Mouse (Mus musculus) midbrain, embryonic 16.5 days (tissue): ENCODE data around the gene Gga1. TPM values are rescaled to one million over a fixed set of nuclear protein-coding genes. Genes with fewer than 3 reads are reported as not detected.

Source experiments
- ATAC-seq: fragments of 200-750 bp; cut with Nextera tagmentation; 2 replicates; pipeline ENCODE4 v1.8.0; 2017; ENCODE audit warnings: moderate TSS enrichment
- H3K27ac ChIP-seq: fragments of 300-500 bp; sonication (generic); 2 replicates; pipeline ENCODE4 v1.5.1; 2014; ENCODE audit warnings: mild to moderate bottlenecking, low read length, mixed read lengths
- H3K27me3 ChIP-seq: fragments of 300-500 bp; sonication (generic); 2 replicates; pipeline ENCODE4 v1.6.1; 2014; ENCODE audit warnings: low read depth, low read length, mixed read lengths; ENCODE audit not compliant: control insufficient read depth, insufficient read depth
- H3K36me3 ChIP-seq: fragments of 300-500 bp; sonication (generic); 2 replicates; pipeline ENCODE4 v1.6.1; 2014; ENCODE audit warnings: mild to moderate bottlenecking, low read length, moderate library complexity, mixed read lengths; ENCODE audit not compliant: control insufficient read depth, insufficient read depth
- H3K4me1 ChIP-seq: fragments of 300-500 bp; sonication (generic); 2 replicates; pipeline ENCODE4 v1.6.1; 2014; ENCODE audit warnings: mild to moderate bottlenecking, low read length, mixed read lengths; ENCODE audit not compliant: control insufficient read depth, insufficient read depth
- H3K4me2 ChIP-seq: fragments of 300-500 bp; sonication (generic); 2 replicates; pipeline ENCODE4 v1.6.1; 2014; ENCODE audit warnings: mild to moderate bottlenecking, low read length, mixed read lengths
- H3K4me3 ChIP-seq: fragments of 300-500 bp; sonication (generic); 2 replicates; pipeline ENCODE4 v1.5.1; 2014; ENCODE audit warnings: low read depth, mild to moderate bottlenecking, low read length, moderate library complexity, mixed read lengths
- H3K9ac ChIP-seq: fragments of 300-500 bp; sonication (generic); 2 replicates; pipeline ENCODE4 v1.6.1; 2014; ENCODE audit warnings: low read depth, low read length, mixed read lengths
- H3K9me3 ChIP-seq: fragments of 300-500 bp; sonication (generic); replicated peaks from 2 replicates; pipeline ENCODE4 v1.6.1; 2014; ENCODE audit warnings: mild to moderate bottlenecking, low read length, mixed read lengths; ENCODE audit not compliant: control insufficient read depth, poor library complexity, severe bottlenecking
- whole genome bisulfite sequencing: fragments of 180-500 bp; shearing (Covaris S2); extraction: QIAGEN DNeasy Blood & Tissue Kit; methylation state at CpG from one replicate; pipeline ENCODE4 v1.1.7; 2014; 5-methylcytosine and 5-hydroxymethylcytosine counted together
- polyA plus RNA-seq: library from polyadenylated mRNA; unstranded; fragments of >200 nt; fragmentation: Nextera tagmentation; extraction: Ambion mirVana; gene quantifications from 2 replicates; pipeline ENCODE4 v1.2.1, GENCODE M21; 2015

Gga1 gene
- polyA plus RNA-seq, 1 experiment from 2014 or later = 46.5 TPM

GRCm38 (mm10) chr15:78850944-78851343 is 26.0 kb upstream of the Gga1 start:
- Histone ChIP-seq H3K9ac (no peak overlapping the region), H3K4me3 (no peak overlapping the region), H3K27ac (no peak overlapping the region), H3K27me3 (no peaks in the 10 kb centered on the region), H3K4me2 (no peak overlapping the region), H3K36me3 (no peaks in the 10 kb centered on the region), H3K9me3 (no peaks in the 10 kb centered on the region), H3K4me1 (no peaks in the 10 kb centered on the region)
- ATAC-seq = no peak
- WGBS = 76% methylated on average over 6 of the region's 6 CpGs

DNA sequence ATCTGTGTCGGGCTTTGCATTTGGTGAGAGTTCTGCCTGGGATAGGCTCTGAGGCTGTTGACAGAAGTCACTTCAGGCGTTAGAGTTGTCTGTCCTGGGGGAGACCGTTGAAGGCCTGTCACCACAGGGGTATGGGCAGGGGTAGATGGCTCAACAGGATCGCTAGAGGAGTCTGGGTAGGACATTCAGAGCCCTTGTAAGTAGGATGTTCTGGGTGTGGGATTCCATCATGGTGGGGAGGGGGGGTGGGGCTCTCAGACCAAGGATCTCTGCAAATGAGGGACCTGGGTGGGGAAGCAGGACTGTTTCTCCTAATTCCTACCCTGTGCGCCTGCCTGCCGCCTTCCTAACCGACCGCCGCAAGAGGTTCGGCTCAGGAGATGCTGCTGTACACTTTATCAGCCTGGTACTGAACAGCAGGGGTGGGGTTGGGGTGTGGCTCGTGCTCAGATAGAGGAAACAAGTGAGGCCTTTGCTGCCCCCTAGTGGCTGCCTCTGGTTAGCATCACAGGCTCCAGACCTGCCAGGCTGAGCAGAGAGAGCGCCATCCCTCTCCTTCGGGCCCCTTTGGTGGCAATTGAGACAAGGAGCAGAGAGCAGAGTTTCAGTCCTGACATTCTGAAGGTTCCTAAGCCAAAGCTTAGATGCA is 25.4 kb upstream of the Gga1 start:
- 17% methylated on average over 13 of the region's 13 CpGs for WGBS

DNA sequence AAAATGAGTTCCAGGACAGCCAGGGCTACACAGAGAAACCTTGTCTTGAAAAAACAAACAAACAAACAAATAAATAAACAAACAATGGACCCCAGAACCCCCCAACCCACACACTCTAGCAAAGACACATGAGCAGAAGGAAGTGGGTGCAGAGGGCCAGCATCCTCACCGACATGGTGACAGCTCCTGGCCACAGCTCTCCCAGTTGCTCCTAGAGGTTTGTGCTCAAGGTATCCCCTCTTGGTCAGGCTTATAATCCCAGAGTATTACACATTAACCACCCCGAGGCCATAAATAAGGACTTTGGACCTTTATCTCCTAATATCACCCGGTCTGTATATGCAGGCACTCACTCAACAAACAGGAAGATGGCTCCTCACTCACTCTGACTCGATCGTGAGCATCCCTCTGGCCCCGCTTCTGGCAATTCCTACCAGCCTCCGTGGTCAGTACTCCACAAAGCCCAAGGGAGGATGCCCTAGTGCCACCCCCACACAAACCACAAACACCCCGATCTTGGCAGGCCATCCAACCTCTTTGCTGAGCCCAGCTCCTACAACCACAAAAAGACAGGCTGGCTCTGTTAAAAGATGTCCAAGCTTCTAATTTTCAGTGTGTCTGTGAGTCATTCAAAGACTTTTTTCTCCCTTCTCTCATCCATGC is 21.6 kb upstream of the Gga1 start, which contains the start of gene Lgals2:
Gene Lgals2 (minus strand): TSS at position 227 of the 663 bp plus-strand sequence.
- H3K27me3 ChIP-seq = no peaks in the 10 kb centered on the region
- no peak for ATAC-seq
- H3K36me3 ChIP-seq = no peaks in the 10 kb centered on the region
- no peak within 1 kb of the TSS for H3K4me3 ChIP-seq
- no peak within 1 kb of the TSS for H3K4me2 ChIP-seq
- no peak within 1 kb of the TSS for H3K27ac ChIP-seq
- no peak within 1 kb of the TSS for H3K9ac ChIP-seq
- no peaks in the 10 kb centered on the region for H3K9me3 ChIP-seq
- H3K4me1 ChIP-seq = no peaks in the 10 kb centered on the region
- 78% methylated on average over 8 of the region's 8 CpGs for whole genome bisulfite sequencing

More for the DNA sequence above, 25.4 kb upstream of the Gga1 start:
- Histone ChIP-seq H3K9me3 (no peaks in the 10 kb centered on the region), H3K27ac (no peak overlapping the region), H3K4me2 (peak overlapping the region; percentile 23; the same call in 1 of the 2 replicates), H3K9ac (no peak overlapping the region), H3K4me3 (no peak overlapping the region), H3K27me3 (no peaks in the 10 kb centered on the region), H3K36me3 (no peaks in the 10 kb centered on the region), H3K4me1 (no peaks in the 10 kb centered on the region)
- ATAC-seq = peak; percentile 70

- no peak overlapping the region for H3K27ac ChIP-seq
- no peak overlapping the region for H3K4me2 ChIP-seq
- H3K4me1 ChIP-seq = no peaks in the 10 kb centered on the region
- no peaks in the 10 kb centered on the region for H3K27me3 ChIP-seq
- WGBS = 84% methylated on average over 7 of the region's 7 CpGs
- no peak for ATAC-seq
- H3K9ac ChIP-seq = no peak overlapping the region
- no peaks in the 10 kb centered on the region for H3K9me3 ChIP-seq
- H3K4me3 ChIP-seq = no peak overlapping the region
- no peaks in the 10 kb centered on the region for H3K36me3 ChIP-seq
Observed at GRCm38 (mm10) chr15:78857009-78857408, 20.0 kb upstream of the Gga1 start.

- Histone ChIP-seq H3K4me3 (no peak overlapping the region), H3K27ac (no peak overlapping the region), H3K36me3 (no peaks in the 10 kb centered on the region), H3K4me1 (no peaks in the 10 kb centered on the region), H3K27me3 (no peaks in the 10 kb centered on the region), H3K9me3 (no peaks in the 10 kb centered on the region), H3K4me2 (no peak overlapping the region), H3K9ac (no peak overlapping the region)
- WGBS = 80% methylated on average over 4 of the region's 4 CpGs
- no peak for ATAC-seq
Observed at GRCm38 (mm10) chr15:78859311-78859710, 17.7 kb upstream of the Gga1 start.

DNA sequence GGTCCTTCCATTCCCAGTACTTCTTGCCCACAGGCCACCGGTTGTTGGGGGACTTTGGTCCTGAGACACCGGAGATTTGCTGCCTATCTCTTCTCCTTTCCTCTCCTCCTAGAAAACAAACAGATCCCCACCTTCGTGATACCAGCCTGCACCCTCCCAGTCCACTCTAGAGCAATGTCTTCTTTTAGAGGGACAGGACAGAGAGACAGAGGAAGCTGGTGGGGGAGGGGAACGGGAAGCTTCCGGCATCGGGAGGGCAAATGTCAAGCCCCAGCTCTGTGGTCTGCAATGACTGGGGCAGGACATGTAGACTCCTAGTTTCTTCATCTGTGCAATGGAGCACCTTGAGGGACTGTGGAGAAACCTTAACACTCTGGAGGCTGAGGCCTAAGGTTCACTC is 17.3 kb upstream of the Gga1 start:
- Histone ChIP-seq H3K4me1 (no peaks in the 10 kb centered on the region), H3K36me3 (no peaks in the 10 kb centered on the region), H3K27ac (no peak overlapping the region), H3K9me3 (no peaks in the 10 kb centered on the region), H3K4me3 (no peak overlapping the region), H3K4me2 (no peak overlapping the region), H3K9ac (no peak overlapping the region), H3K27me3 (no peaks in the 10 kb centered on the region)
- no peak for ATAC-seq
- 83% methylated on average over 6 of the region's 6 CpGs for WGBS

- Histone ChIP-seq H3K4me1 (no peaks in the 10 kb centered on the region), H3K4me3 (no peak overlapping the region), H3K27ac (no peak overlapping the region), H3K9me3 (no peaks in the 10 kb centered on the region), H3K4me2 (no peak overlapping the region), H3K27me3 (no peaks in the 10 kb centered on the region), H3K36me3 (no peaks in the 10 kb centered on the region), H3K9ac (no peak overlapping the region)
- 91% methylated on average over 5 of the region's 5 CpGs for WGBS
- ATAC-seq = no peak
Observed at GRCm38 (mm10) chr15:78862280-78862679, 14.7 kb upstream of the Gga1 start.

DNA sequence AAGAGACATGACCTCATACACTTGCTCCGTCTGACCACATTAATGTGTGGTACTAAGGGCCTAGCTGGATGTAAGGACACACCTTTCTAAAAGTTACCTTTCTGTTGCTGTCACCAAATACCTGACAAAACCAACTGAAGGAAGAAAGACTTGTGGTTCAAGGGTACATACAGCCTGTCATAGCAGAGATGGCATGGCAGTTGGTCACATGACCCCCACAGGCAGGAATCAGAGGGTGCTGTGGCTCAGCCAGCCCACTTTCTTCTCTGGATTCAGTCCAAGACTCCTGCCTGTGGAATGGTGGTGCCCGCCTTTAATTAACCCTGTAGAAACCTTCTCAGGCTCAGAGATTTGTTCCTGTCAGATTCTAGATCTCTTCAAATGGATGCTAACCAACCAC is 13.8 kb upstream of the Gga1 start:
- 78% methylated on average over 2 of the region's 2 CpGs for WGBS
- no peaks in the 10 kb centered on the region for H3K27me3 ChIP-seq
- no peak overlapping the region for H3K4me3 ChIP-seq
- no peak overlapping the region for H3K27ac ChIP-seq
- no peaks in the 10 kb centered on the region for H3K36me3 ChIP-seq
- ATAC-seq = no peak
- H3K4me2 ChIP-seq = no peak overlapping the region
- H3K4me1 ChIP-seq = no peaks in the 10 kb centered on the region
- H3K9ac ChIP-seq = no peak overlapping the region
- H3K9me3 ChIP-seq = no peaks in the 10 kb centered on the region

DNA sequence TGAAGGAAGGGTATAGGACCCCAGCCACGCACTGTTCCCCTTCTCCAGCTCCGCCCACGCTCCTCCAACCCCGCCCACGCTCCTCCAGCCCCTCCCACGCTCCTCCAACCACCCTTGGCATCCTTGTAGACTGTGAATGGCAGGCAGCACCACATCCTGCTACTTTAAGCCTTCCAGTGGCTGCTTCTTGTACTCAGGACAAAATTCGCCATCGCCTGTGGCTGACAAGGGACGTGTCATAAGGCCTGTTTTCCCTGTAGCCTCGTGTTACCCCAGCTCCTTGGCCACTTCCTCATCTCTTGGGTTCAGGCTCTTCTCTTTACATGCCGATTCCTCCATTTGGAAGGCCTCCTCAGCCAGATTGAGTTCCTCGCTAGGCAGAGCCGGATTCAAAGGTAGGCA is 13.1 kb upstream of the Gga1 start:
- H3K36me3 ChIP-seq = no peaks in the 10 kb centered on the region
- no peaks in the 10 kb centered on the region for H3K9me3 ChIP-seq
- H3K27ac ChIP-seq = no peak overlapping the region
- no peaks in the 10 kb centered on the region for H3K4me1 ChIP-seq
- H3K27me3 ChIP-seq = no peaks in the 10 kb centered on the region
- no peak overlapping the region for H3K4me3 ChIP-seq
- WGBS = 57% methylated on average over 9 of the region's 13 CpGs
- no peak overlapping the region for H3K9ac ChIP-seq
- no peak for ATAC-seq
- no peak overlapping the region for H3K4me2 ChIP-seq
